Mouse (Mus musculus) G1E (cell line): ENCODE data around the gene Krtap24-1.

ENCODE experiments used
- CTCF ChIP-seq: IDR thresholded peaks from 2 replicates; pipeline ENCODE4 v1.5.1; 2012; ENCODE audit warnings: low read depth, low read length, inconsistent platforms, mixed read lengths
- POLR2AphosphoS5 ChIP-seq: IDR thresholded peaks from 2 replicates; pipeline ENCODE4 v1.6.1; 2012; ENCODE audit warnings: low read depth, low read length, inconsistent platforms; ENCODE audit not compliant: insufficient replicate concordance
- TAL1 ChIP-seq: conservative IDR thresholded peaks from 2 replicates; pipeline ENCODE4 v1.6.1; 2012; ENCODE audit warnings: low read depth, low read length, inconsistent platforms, mixed read lengths

GRCm38 (mm10) chr16:88612712-88613111 is 633 bp upstream of the Krtap24-1 start:
- TF ChIP-seq CTCF (no peak), POLR2AphosphoS5 (no peak), TAL1 (no peak)
